Mouse (Mus musculus) ES-E14 (cell line): ENCODE measurements around the gene Zfp408. TPM values are rescaled to one million over a fixed set of nuclear protein-coding genes. Genes with fewer than 3 reads are reported as not detected.

Experiments used
- DNase-seq: peaks from one replicate; pipeline ENCODE4 v3.0.0-alpha.2; 2013; ENCODE audit warnings: low read depth, low spot score
- H3K27ac ChIP-seq: 2 replicates; pipeline ENCODE4 v1.5.1; 2012; ENCODE audit warnings: low read depth, mild to moderate bottlenecking, low read length, moderate library complexity, mixed read lengths; ENCODE audit not compliant: poor library complexity, insufficient read depth, severe bottlenecking
- H3K36me3 ChIP-seq: 2 replicates; pipeline ENCODE4 v1.6.1; 2012; ENCODE audit warnings: mild to moderate bottlenecking, low read length, moderate library complexity, mixed read lengths; ENCODE audit not compliant: control insufficient read depth, poor library complexity, insufficient read depth, severe bottlenecking
- H3K4me1 ChIP-seq, 2 experiments: fragments of 150-350 bp in 1 of 2; sonication (generic) in 1 of 2; 2 replicates each; pipeline ENCODE4 v1.6.1; 2012; ENCODE audit warnings: low read length in 2 of 2, mild to moderate bottlenecking in 1 of 2, mixed read lengths in 1 of 2; ENCODE audit not compliant: control insufficient read depth in 2 of 2, insufficient read depth in 2 of 2, poor library complexity in 1 of 2
- H3K4me3 ChIP-seq, 2 experiments: fragments of 150-350 bp in 1 of 2; sonication (generic) in 1 of 2; 2 replicates each; pipeline ENCODE4 v1.5.1; 2012; ENCODE audit warnings: low read length in 2 of 2, low read depth in 1 of 2, mild to moderate bottlenecking in 1 of 2, mixed read lengths in 1 of 2; ENCODE audit not compliant: insufficient read depth in 1 of 2, poor library complexity in 1 of 2, severe bottlenecking in 1 of 2
- H3K9ac ChIP-seq: 2 replicates; pipeline ENCODE4 v1.6.1; 2012; ENCODE audit warnings: low read depth, mild to moderate bottlenecking, low read length, mixed read lengths; ENCODE audit not compliant: poor library complexity, insufficient read depth, severe bottlenecking
- H3K9me3 ChIP-seq: fragments of 150-350 bp; sonication (generic); 2 replicates; pipeline ENCODE4 v1.6.1; 2012; ENCODE audit warnings: low read depth, mild to moderate bottlenecking, low read length; ENCODE audit not compliant: control insufficient read depth, insufficient read depth
- CHD2 ChIP-seq: IDR thresholded peaks from 2 replicates; pipeline ENCODE4 v1.6.1; 2014; ENCODE audit warnings: mild to moderate bottlenecking, low read depth, low read length, inconsistent platforms
- HCFC1 ChIP-seq: IDR thresholded peaks from 2 replicates; pipeline ENCODE4 v1.6.1; 2012; ENCODE audit warnings: low read length, inconsistent platforms, borderline replicate concordance; ENCODE audit not compliant: insufficient read depth
- MAFK ChIP-seq: IDR thresholded peaks from 2 replicates; pipeline ENCODE4 v1.6.1; 2014; ENCODE audit warnings: mild to moderate bottlenecking, low read depth, low read length, inconsistent platforms; ENCODE audit not compliant: insufficient read depth
- ZC3H11A ChIP-seq: IDR thresholded peaks from 2 replicates; pipeline ENCODE4 v1.6.1; 2012; ENCODE audit warnings: low read depth, mild to moderate bottlenecking, inconsistent platforms, low read length, borderline replicate concordance
- ZNF384 ChIP-seq: IDR thresholded peaks from 2 replicates; pipeline ENCODE4 v1.6.1; 2012; ENCODE audit warnings: low read depth, low read length, inconsistent platforms
- in situ Hi-C, 2 experiments: fragments of 600-800 bp; cut with MboI; formaldehyde crosslinking; loops; one replicate each; pipeline ENCODE4 v1.15.1; 2025; ENCODE audit warnings: low sequenced_read_pairs in 2 of 2, inconsistent platforms in 1 of 2; ENCODE audit not compliant: unreplicated experiment in 2 of 2
- total RNA-seq: library from RNA; depleted of rRNA; stranded (reverse); fragments of 300-350 nt; gene quantifications from 2 replicates; pipeline ENCODE4 v1.2.3, GENCODE M21; 2012

The Zfp408 gene
- total RNA-seq, 1 experiment: 21.2 TPM

DNA sequence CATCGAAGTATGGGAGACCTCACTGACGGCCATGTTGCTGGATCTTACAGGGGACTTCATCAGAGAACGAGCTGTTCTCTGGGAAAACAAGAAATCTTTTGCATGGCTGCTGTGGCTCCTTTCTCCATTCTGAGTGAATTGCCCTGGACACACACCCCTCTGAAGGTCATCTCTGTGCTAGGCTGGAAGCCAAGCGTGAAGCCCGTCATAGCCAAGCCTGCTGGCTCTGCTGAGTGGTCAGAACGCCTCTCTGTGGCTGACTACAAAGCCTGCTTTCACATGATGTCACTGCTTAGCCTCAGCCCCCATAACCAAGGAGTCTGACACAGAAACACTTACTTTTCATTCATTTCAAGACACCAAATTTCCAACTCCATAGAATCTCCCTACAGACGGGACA is 39.9 kb upstream of the Zfp408 start:
- no peak for TF ChIP-seq ZNF384
- TF ChIP-seq ZC3H11A: no peak
- TF ChIP-seq MAFK: no peak
- TF ChIP-seq HCFC1: no peak
- no peak for TF ChIP-seq CHD2

DNA sequence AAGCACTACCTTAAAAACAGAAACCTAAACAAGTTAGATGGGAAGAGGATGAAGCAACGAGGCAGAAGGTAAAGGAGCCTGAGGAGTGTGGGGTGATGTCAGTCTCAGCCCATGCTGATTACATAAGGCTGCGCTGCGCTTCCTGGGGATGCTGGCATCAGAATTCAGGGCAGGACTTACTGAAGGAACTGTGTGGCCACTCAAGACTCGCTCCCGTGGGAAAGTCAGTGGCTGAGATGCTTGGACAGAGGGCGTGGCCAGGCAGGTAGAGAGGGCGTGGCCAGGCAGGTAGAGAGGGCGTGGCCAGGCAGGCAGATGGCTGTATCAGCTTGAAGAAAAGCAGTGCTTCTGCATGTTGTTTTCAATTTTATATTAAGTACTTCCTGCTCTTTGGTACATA is 34.3 kb upstream of the Zfp408 start:
- H3K9ac ChIP-seq: no peak overlapping the region
- H3K36me3 ChIP-seq: peaks cover 31% of the 10 kb centered on the region
- no peak overlapping the region for H3K4me3 ChIP-seq
- H3K4me1 ChIP-seq: peaks cover 0 to 3% of the 10 kb centered on the region in 2 experiments; a peak in 1 of 4 replicates
- DNase-seq: no peak
- TF ChIP-seq HCFC1: no peak
- no peak for TF ChIP-seq MAFK
- TF ChIP-seq ZNF384: no peak
- no peak for TF ChIP-seq CHD2
- TF ChIP-seq ZC3H11A: no peak
- no peaks in the 10 kb centered on the region for H3K9me3 ChIP-seq
- in situ Hi-C loops: no loop called here
- H3K27ac ChIP-seq: no peak overlapping the region

More for the DNA sequence above, 39.9 kb upstream of the Zfp408 start:
- Histone ChIP-seq H3K36me3 (peaks cover 21% of the 10 kb centered on the region), H3K9ac (no peak overlapping the region), H3K27ac (no peak overlapping the region), H3K9me3 (no peaks in the 10 kb centered on the region), H3K4me3 (no peak overlapping the region), H3K4me1 (peaks cover 0 to 2% of the 10 kb centered on the region in 2 experiments; a peak in 1 of 4 replicates)
- in situ Hi-C loops: no loop called here
- DNase-seq: no peak

DNA sequence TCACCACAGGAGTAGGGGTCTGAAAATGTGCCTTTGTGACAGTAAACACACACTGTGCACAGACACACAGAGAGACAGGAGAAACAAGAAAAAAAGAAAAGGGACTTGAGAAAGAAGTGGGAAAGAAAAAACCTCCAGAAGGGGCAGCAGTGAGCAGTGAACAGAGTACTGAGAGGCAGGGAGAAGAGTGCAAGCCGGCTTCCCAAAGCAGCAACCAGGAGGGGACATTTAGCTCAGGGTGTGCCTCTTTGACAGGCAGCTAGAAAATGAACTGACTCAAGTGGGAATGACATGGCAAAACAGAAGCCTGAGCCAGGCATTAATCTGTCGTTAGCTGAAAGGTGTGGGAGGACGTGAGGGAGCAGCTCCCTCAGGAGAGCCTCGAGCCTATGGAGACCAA is 33.3 kb upstream of the Zfp408 start:
- no peaks in the 10 kb centered on the region for H3K9me3 ChIP-seq
- peaks cover 0 to 3% of the 10 kb centered on the region in 2 experiments; a peak in 1 of 4 replicates for H3K4me1 ChIP-seq
- H3K27ac ChIP-seq: no peak overlapping the region
- in situ Hi-C loops: no loop called here
- peak; percentile 69 for DNase-seq
- H3K9ac ChIP-seq: no peak overlapping the region
- TF ChIP-seq ZNF384: 0 out of 2 replicates have a peak, but pooled peaks have one; percentile 37
- TF ChIP-seq MAFK: 0 out of 2 replicates have a peak, but pooled peaks have one; percentile 5
- TF ChIP-seq CHD2: no peak
- H3K4me3 ChIP-seq: no peak overlapping the region
- peaks cover 36% of the 10 kb centered on the region for H3K36me3 ChIP-seq

DNA sequence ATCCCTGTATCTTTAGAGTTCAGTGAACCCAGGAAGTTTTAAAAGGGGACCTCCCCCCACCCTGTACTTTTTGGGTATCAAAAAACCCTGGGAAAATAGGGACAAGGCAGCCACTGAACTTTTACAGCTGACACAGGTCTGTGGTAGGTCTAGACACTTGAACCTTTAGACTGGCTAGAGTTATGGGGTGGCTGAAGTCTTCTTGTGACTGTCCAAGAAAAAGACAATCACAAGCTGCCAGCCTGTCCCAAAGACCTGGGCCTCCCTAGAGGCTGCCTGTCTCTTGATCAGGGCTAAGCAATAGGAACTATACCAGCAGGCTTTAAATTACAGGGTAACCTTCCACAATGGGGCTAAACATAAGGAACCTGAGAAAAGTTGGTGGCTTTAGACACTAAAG is 27.4 kb upstream of the Zfp408 start:
- no peaks in the 10 kb centered on the region for H3K9me3 ChIP-seq
- no peak overlapping the region for H3K27ac ChIP-seq
- H3K4me3 ChIP-seq: no peak overlapping the region
- no peak for TF ChIP-seq HCFC1
- no peak for TF ChIP-seq ZNF384
- TF ChIP-seq CHD2: no peak
- no peak for TF ChIP-seq ZC3H11A
- no peak for DNase-seq
- H3K4me1 ChIP-seq: peaks cover 0 to 5% of the 10 kb centered on the region in 2 experiments; a peak in 1 of 4 replicates
- H3K9ac ChIP-seq: no peak overlapping the region
- in situ Hi-C loops: no loop called here
- peaks cover 45% of the 10 kb centered on the region for H3K36me3 ChIP-seq

DNA sequence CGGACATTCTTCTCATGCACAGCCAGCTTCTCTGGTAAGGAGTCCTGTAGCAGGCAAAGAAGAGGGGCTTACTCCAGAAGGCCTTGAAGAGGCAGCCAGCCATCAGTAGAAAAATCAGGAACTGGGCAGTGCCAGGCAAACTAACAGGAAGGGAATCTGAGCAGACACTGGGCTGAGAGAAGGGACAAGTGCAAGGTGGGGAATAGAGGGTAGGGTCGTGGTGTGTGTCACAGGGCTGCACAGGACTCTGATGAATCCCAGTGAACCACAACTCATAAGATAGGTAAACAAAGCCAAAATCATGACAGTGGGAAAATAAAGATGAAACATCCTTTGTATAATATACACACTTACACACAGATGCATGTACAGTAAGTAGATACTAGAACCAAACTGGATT is 26.8 kb upstream of the Zfp408 start:
- no peak for DNase-seq
- Histone ChIP-seq H3K4me1 (peaks cover 0 to 5% of the 10 kb centered on the region in 2 experiments; a peak in 1 of 4 replicates), H3K4me3 (no peak overlapping the region), H3K27ac (no peak overlapping the region), H3K9ac (no peak overlapping the region), H3K36me3 (peaks cover 42% of the 10 kb centered on the region), H3K9me3 (no peaks in the 10 kb centered on the region)
- TF ChIP-seq MAFK (no peak), ZC3H11A (no peak), CHD2 (no peak), ZNF384 (no peak), HCFC1 (no peak)
- in situ Hi-C loops: no loop called here
